Mouse (Mus musculus) spleen, embryonic (tissue): ENCODE data around the gene B4galt3.

ENCODE experiments used
- CTCF ChIA-PET: fragments of 350-600 bp; sonication (Branson Sonifier 250); formaldehyde crosslinking; loops from one replicate; lab custom pipeline; 2022; lab: Charles Lee

Gene B4galt3

DNA sequence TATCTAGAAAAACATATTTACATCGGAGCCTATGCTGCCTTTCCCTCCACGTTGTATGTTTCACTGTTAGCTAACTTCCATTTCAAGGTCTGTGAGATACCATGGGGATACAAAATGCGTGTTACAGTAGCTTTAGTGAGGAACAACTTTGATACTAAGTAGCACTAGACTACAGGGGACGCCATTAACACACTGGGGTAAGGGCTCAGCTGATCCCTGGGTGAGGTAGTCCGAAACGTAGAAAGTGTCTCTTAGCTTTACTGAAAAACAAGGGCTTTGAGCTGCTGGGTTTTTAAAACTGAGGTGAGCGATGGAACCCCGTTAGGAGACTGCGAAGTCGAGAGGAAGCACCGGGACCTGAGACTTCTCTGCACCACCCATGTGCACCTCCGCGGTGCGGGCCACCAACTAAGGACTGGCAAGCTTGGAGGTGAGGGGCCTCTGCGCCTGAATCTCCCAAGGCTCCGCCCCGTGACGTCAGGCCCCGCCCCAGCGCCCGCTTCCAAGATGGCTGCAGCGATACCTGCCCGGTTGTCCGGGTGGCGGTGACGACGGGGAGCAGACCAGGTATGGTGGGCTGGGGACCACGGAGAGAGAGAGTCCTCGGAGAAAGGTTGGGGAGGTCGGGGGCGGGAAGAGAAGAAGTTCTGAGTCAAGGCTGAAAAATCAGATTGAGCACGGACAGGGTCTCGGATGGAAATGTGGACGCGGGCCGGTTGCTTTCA is at the start of gene B4galt3:
TSS of gene B4galt3 (plus strand) at position 481 of the 725 bp plus-strand sequence.
- CTCF ChIA-PET, result no interaction called here

- CTCF ChIA-PET, result interaction anchor here (0.8 to 1.0 kb wide), 2 partner anchors 27 to 81 kb away, joined by 3 read pairs; no protein-coding TSS in a partner anchor
Measured at GRCm38 (mm10) chr1:171220871-171221270, 49.3 kb upstream of the B4galt3 start.

GRCm38 (mm10) chr1:171221281-171222193 is 48.6 kb upstream of the B4galt3 start:
- CTCF ChIA-PET, result interaction anchor here (0.6 to 1.0 kb wide), 3 partner anchors 26 to 81 kb away, joined by 3 read pairs; no protein-coding TSS in a partner anchor

DNA sequence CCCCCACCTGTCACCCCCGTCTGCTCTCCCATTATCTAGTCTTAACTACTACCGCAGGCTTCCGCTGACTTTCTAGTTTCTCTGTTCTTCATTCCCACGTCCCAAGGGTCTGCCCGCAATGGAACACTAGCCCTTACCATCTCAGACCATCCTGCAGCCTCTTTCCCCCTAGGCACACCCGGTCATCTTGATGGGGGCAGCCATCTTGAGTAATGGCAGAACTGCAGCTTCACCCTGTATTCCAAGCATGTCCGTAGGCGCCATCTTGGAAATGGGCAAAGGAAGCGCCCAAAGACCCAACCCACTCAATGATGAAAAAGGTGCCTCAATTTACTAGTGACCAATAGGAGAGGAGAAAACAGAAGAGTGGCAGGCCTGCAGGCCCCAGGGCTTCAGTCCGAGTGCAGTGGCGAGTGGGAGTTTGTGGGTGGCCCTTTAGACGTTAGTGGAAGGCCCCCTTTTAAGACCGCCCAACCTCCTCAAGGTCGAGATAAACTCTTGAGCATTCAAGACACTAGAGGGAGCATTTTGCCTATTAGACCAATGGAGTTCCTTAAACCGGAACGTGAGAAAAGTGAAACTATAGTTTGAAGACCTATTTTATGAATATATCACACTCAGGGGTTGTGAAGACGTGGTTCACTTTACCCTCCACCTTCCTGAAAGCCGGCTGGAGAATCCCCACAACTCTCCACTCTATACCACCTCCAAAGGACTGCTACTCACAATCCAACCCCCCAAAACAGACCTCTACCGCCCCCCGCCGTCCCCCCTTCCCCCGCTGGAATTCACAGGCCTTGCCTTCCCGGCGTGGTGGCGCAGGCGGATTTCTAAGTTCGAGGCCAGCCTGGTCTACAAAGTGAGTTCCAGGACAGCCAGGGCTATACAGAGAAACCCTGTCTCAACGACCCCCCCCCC is 47.6 kb upstream of the B4galt3 start, which contains the start of gene Tomm40l:
TSS of gene Tomm40l (minus strand) at position 277 of the 918 bp plus-strand sequence.
- CTCF ChIA-PET, result no interaction called here

DNA sequence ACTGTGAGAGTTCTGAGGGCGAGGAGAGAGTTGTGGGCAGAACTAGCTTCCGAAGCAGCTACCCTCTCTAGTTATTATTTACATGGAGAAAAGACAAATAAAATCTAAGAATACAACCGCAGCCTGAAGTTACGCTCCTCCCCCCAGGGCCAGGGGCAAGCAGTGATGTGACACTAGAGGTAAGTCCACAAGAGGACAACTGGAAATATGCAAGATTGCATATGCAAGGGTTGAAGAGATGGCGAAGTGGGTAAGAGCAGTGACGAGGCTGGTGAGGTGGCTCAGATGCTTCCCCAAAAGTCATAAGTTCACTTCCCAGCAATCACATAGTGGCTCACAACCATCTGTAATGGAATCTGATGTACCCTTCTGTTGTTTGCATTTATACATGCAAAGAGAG is 47.0 kb upstream of the B4galt3 start:
- CTCF ChIA-PET, result interaction anchor here (0.7 kb wide), 1 partner anchor 1033 kb away, joined by 4 read pairs; no protein-coding TSS in a partner anchor

GRCm38 (mm10) chr1:171223796-171224195 is 46.3 kb upstream of the B4galt3 start:
- CTCF ChIA-PET, result interaction anchor here (0.7 kb wide), 1 partner anchor 1033 kb away, joined by 4 read pairs; no protein-coding TSS in a partner anchor

- CTCF ChIA-PET, result no interaction called here
Measured at GRCm38 (mm10) chr1:171224857-171225256, 45.3 kb upstream of the B4galt3 start, which contains the start of gene Apoa2. TSS of gene Apoa2 (plus strand) at chr1:171225054.

DNA sequence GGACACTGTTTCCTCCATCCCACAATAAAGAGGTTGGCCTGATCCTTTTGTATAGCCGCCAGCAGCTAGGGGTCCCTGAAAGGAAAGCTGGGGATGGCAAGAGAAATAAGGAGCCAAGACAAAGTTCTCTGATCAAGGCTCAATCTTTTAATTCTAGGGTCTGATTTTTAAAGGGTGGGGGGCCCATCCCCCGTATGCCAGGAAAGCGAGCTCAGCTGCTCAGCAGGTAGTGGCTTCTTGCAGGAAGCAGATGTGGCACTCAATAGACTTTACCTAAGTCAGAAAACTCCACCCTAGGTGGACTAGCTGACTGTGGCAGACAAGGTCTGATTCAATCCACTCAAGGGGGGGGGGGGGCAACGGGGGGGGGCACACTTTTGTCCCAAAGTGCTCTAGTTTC is 43.3 kb upstream of the B4galt3 start:
- CTCF ChIA-PET, result no interaction called here

- CTCF ChIA-PET, result interaction anchor here (0.6 kb wide), 1 partner anchor 39 kb away, joined by 6 read pairs; no protein-coding TSS in a partner anchor
Measured at GRCm38 (mm10) chr1:171227879-171228278, 42.2 kb upstream of the B4galt3 start.

GRCm38 (mm10) chr1:171229750-171230149 is 40.4 kb upstream of the B4galt3 start:
- CTCF ChIA-PET, result no interaction called here

DNA sequence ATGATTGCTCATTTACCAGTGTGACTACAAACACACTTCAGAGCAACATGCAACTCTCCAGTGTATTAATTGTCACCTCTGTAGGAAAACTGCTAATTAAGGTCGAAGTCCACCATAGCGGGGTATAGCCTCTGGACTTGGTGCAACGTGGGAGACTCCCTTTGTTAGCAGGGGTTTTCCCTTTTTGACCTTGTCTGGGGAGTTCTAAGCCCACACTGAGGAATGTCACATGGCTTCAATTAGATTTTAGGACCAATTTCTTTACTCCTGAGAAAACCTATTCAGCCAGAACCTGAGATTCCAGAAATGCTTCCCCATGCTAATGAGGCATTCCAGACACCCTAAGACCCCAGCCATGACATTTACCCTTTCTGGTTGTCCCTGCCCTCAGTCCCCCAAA is 39.9 kb upstream of the B4galt3 start:
- CTCF ChIA-PET, result no interaction called here

DNA sequence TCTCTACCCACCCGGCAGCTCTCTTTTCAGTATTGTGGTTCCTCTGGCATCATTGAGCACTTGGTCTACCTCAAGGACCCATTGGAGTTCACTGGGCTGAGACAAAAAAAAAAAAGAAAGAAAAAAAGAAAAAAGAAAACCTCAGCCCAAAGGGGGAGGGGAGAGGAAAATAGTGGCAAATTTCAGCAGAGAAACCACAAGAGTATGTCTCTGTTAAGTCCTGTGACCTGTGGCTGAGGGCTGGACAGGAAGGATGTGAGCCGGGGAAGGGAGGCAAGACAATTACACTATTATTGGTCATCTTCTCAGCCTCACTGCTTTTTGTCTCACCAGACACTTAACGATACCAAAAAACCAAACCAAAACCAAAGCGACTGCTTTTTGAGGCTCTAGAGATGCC is 38.3 kb upstream of the B4galt3 start:
- CTCF ChIA-PET, result no interaction called here

- CTCF ChIA-PET, result no interaction called here
Measured at GRCm38 (mm10) chr1:171232348-171232747, 37.8 kb upstream of the B4galt3 start.

- CTCF ChIA-PET, result no interaction called here
Measured at GRCm38 (mm10) chr1:171232800-171233730, 37.1 kb upstream of the B4galt3 start.

DNA sequence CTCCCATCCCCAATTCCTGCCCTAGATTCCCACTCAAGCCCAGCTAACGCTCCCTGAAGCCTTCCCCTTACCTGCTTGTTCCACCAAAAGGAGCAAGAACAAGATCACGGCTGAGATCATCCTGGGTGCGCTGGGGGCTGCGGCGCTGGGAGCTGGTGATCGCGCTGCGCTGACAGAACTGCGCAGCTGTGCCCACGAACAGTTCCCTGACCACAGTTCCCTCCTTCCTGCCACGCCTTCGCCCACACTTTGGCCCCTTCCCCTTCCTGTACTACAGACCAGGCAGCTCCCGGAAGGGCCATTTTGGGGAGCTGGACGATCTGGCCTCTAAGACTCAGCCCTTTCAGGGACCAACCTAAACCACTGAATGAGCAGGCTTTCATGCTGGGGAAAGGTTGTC is 36.0 kb upstream of the B4galt3 start, which contains the start of gene Fcer1g:
TSS of gene Fcer1g (minus strand) at position 240 of the 400 bp plus-strand sequence.
- CTCF ChIA-PET, result no interaction called here

- CTCF ChIA-PET, result no interaction called here
Measured at GRCm38 (mm10) chr1:171234538-171234937, 35.6 kb upstream of the B4galt3 start.

DNA sequence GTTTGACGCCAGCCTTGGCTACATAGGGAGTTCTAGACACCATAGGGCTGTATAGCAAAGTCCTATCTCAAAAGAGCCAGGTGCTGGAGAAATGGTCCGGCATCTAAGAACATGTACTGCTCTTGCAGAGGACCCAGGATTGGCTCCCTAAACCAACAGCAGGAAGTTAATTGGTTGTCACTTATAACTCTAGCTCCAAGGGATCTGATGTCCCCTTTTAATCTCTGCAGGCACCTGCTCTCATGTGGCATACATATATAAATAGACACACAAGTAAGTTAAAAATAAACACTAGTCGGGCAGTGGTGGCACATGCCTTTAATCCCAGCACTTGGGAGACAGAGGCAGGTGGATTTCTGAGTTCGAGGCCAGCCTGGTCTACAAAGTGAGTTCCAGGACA is 34.3 kb upstream of the B4galt3 start:
- CTCF ChIA-PET, result no interaction called here

GRCm38 (mm10) chr1:171237438-171237837 is 32.7 kb upstream of the B4galt3 start:
- CTCF ChIA-PET, result interaction anchor here (0.6 kb wide), 1 partner anchor 14 kb away, joined by 3 read pairs; the partner anchor contains the start of gene Ndufs2

GRCm38 (mm10) chr1:171238463-171238862 is 31.7 kb upstream of the B4galt3 start:
- CTCF ChIA-PET, result no interaction called here
